Mouse (Mus musculus) urinary bladder, postnatal 36 days (tissue): ENCODE data around the gene Cnot11.

Source experiments
- DNase-seq, 2 experiments: peaks; one replicate each; pipeline ENCODE4 v3.0.0; 2022; ENCODE audit warnings: low spot score in 2 of 2, mixed read lengths in 1 of 2

Gene Cnot11

DNA sequence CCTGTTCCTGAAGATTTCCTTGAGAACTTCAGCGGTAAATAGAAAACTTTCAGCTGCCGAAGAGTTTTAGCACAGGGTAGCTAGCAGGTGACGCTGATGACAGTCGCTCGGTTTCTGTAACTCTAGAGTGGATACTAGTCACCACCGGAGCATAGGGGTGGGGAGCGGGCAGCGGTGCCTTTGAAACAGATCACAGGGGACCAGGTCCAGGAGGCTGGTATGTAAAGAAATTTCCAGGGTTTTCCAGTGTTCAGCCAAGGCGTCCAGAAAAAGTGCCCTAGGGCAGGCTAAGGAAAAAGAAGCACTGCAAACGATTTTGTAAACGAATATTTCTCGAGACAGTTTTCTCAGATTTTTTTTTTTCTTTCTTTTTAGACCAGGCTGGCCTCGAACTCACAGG, at the start of gene Cnot11:
Gene Cnot11 (plus strand): TSS at position 162 of the 400 bp plus-strand sequence.
- DNase-seq, result no peak

DNA sequence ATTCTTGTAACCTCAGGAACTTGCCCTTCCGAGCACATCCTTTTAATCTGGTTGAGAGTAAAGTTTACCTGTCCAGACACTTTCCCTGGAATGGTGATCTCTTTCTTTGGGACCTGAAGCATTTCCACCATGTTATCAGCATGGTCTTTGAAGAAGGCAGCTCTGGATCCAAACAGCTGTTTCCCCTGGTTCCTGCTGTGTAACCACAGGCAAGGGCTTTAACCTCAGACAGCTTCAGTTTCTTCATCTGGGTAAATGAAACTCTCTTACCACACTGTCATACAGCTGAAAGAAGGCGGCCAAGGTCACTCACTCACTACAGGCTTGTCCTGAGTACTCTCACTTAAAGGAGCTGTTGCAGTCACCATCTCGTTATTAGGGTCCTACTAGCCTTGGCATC, 47.4 kb upstream of the Cnot11 start:
- DNase-seq, result no peak

DNA sequence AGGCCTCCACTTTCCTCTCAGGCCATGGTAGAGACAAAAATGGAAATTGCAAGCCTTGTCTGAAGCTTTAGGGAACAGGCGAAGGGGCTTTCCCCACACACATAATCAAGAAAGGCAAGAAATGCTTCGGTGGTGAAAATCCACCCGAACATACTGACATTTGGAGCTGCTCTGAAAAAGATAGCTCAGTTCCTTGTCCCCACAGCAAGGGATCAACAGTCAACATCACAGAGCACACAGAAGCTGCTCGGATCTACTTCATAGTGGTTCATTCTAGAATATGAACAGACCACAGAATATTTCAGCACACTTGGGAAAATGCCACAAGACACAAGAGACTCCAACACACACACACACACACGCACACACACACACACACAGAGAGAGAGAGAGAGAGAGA, 41.6 kb upstream of the Cnot11 start:
- no peak for DNase-seq

DNA sequence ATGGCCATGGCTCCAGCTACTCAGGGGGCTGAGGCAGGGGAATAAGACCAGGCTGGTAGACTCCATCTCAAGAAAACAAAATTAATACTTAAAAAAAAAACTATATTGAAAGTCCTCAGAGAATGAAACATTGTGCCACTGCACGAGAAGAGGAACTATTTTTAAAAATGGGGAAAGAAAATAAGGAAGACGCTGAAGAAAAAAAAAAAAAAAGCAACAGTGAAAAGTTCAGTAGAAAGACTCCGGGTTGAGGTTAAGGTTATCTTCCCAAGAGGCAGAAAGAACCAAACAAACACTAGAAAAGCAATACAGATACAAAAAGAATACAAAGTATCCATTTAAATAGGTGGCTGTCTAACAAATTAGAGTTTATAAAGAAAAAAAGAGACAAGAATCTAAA, 41.1 kb upstream of the Cnot11 start:
- DNase-seq, result no peak

DNA sequence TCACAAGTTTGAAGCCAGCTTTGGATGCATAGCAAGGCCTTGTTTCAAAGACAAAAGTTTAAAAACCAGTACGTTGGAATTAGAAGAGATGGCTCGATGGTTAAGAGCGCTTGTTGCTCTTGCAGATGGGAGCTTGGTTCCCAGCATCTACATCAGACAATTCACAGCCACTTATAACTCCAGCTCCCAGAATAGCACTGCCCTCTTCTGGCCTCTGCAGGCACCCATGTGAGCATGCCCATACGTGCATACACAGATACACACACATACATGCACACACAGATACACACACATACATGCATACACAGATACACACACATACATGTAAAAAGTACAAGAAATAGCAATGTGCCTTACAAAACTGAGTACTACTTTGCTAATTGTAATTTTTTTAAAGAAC, 37.8 kb upstream of the Cnot11 start:
- DNase-seq, result no peak

DNA sequence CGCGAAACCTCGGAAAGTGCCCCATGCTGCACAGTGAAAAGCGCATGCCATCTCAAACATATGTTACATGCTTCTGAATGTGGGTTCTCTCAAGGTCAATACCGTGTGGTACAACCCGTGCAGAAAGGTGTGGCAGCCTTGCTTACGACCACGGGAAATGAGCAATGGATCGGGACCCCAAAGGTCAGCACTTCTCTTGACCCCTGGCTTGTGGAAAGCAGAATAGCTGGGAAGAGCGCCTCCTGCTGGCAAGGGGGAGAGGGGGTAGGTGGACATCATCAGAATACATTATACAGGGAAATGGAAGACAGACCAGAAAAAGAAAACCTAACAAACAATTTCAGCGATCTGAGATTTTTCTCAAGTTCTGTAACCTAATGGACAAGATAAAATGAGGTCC, 37.0 kb upstream of the Cnot11 start:
- no peak for DNase-seq

DNA sequence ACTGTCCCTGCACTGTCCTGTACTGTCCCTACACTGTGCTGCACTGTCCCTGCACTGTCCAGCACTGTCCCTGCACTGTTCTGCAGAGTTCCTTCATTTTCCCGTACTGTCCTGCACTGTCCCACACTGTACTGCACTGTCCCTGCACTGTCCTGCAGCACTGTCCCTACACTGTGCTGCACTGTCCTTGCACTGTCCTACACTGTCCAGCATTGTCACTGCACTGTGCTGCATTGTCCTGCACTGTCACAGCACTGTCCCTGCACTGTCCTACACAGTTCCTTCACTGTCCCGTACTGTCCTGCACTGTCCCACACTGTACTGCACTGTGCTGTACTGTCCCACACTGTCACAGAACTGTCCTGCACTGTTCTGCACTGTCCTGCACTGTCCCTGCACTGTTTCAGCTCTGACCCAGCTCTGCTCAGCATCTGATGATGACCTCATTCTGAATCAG, 35.3 kb upstream of the Cnot11 start:
- DNase-seq, result no peak

DNA sequence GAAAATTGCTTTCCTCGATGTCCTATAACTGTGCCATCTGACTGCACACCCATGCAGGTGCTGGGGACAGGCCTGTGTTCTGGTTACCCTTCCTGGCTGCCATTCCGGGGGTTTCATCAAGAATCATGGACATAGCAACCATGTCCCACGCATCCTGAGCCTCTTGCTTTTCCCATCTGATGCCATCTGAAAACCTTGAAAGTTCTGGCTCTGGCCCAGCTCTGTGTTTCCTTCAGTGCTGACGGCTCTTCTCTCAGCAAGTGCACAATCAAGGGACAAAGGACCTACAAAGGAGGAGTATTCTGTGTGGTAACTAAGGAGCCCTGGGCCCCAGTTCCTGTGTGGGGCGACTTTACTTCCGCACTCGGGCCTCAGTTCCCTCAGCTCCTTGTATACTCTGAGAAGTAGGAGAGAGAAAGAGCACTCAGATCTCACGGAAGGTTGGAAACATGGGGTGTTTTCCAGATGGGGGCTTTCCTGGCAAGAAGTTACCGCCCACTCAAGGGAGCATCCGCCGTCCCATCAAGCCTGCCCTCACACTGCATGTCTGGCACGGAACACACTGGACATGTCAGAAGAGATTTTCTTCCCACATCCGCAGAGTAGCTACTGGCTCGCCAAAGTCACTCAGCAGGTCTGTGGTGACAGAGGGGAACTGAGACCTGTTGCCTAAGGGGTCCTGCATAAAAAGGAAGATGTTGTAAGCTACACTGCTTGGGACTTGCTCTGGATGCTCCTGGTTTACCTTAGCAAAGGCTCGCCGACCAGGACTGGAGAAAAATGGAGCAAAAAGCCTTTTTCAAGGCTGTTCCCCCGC, 31.8 kb upstream of the Cnot11 start:
- DNase-seq, result no peak

DNA sequence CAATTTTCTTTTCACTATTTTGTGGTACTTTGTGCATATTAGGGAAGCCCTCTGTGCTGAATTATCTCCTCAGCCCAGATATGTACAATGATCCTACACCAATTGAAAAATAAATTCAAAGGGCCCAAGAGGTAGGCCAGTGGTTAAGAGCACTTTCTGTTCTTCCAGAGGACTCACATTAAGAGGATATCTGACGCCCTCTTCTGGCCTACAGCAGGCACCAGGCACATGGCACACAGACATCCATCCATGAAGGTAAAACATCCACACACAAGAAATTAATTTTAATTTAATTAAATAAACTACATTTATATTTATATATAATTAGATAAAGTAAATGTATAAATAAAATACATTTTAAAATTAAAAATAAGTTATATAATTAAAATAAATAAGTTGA, 30.5 kb upstream of the Cnot11 start:
- peak in 1 of 2 experiments; percentile 17 for DNase-seq

DNA sequence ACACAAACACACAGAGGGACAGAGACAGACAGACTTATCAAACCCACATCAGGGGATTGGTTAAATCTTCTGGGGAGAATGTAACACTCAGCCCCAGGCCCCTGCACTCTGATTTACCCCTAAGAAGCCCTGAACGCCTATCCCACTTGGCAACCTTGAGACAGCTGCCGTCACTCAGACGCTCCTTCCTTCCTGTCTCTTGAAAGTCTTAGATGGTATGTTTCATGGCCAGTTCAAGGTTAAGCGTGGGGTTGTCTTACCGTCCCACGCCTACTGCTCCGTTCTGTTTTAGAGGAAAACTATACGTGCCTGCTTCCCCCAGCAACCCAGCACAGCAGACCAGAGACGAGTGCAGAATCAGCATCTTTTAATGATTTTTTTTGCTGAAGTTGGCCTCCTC, 29.2 kb upstream of the Cnot11 start:
- no peak for DNase-seq

DNA sequence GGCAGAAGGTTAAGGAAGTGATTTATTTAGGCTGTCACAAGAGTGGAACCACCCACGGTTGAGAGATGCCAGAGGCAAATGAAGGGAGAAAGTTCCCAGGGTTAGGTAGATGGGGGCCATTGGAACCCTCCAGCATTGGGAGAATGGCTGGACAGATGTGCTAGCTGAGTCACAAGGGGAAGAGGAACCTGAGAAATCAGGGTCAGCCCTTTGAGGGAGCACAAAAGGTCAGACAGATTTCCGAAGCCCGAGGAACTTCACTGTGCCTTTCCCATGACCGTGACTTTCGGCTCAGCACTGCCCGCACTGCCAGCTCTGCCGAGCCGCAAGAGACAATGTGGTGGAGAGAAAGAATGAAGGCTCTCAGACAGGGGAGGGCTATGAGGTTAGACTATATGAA, 23.0 kb upstream of the Cnot11 start:
- DNase-seq, result no peak

DNA sequence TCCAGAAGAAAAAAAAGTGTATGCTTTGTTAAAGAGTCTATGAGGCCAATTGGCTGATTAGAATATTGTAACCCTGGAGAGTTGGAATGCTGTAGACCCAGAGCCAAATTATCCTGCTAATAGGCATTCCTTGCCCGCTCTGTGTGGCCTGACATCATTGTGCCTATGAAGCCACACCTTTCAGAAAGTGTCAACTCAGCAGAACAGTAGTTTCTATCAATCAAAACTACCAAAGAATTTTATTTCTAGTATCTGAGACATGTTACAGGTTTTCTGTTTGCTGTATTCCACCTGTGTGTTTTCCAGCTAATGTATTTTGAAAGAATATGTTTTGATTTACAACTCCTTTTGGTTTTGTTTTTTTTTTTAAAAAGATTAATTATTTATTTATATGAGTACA, 22.6 kb upstream of the Cnot11 start:
- DNase-seq, result no peak

DNA sequence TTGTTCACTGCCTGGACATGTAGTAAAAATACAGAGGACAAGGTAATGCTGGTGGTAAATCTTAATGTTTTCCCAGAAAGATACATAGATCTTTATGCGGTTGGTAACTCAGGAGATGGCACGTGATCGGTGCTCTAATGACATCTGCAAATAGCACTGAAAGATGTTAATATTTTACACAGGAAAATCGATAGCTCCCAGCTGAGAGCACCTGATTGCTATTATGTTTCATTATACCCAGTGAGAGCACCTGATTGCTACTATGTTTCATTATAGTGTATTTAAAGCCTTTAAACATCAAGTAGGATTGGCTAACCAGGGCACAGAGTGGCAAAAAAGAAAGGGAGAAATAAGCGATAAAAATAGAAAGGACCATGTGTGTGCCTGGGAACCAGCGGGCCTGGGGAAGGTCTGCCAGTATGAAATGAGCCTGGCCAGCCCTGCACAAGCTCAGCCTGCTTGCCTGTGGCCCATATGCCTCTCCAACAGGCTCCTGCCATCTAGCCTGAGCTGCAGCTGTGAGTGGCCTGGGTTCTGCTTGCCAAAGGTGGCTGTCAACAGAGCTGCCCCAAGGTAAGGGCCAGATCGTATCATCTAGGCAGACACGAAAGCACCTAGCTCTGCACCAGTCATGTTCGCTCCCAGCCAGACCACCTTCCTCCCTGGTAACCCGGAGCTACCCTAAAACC, 19.3 kb upstream of the Cnot11 start:
- no peak for DNase-seq

DNA sequence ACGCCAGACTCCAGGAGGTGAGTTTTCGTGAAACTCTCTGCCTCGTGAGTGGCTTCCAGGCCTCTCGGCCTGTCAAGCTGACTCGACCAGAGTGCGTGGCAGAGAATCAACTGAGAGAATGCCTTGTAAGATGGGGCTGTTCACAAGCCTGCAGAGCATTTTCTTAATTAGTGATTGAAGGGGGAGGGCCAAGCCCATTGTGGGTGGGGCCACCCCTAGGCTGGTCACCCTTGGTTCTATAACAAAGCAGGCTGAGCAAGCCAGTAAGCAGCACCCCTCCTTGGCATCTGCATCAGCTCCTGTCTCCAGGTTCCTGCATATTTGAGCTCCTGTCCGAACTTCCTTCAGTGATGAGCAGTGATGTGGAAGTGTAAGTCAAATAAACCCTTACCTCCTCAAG, 13.5 kb upstream of the Cnot11 start:
- no peak for DNase-seq

DNA sequence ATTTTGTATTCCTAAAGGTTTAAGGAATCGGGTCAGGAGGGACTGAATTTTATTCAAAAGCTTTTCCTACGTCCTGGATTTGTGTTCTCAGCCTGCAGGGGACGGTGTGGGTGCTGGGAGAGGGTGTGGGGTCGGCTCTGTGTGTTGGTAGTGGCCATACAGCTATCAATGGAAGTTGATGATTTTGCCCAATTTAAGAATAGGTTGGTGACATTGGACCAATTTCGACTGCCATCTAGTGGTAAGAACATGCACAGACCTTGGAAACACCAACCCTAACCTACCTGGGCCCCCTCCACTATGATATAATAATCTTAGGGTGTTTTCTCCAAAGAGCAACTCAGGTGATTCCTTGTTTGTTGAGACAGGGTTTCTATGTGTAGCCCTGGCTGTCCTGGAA, 12.3 kb upstream of the Cnot11 start:
- peak in 1 of 2 experiments; percentile 13 for DNase-seq

DNA sequence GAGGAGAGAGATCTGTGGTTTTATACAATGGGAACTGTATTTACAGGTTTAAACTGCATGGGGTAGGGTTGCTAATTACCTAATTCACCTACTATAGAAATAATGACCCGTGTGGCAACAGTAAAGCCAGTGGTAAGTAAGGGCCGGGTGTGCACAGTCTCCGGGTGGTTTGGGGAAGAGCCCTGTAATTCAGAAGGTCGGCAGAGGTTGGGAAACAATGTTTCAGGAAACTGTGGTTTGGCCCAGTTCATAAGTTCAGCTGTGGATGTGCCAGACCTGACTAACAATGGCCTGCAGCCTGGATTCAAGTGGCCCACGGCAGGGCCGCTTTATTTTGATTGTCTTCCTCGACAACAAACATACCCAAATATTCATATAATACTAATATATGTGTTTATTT, 9.0 kb upstream of the Cnot11 start:
- peak in 1 of 2 experiments; percentile 11 for DNase-seq

DNA sequence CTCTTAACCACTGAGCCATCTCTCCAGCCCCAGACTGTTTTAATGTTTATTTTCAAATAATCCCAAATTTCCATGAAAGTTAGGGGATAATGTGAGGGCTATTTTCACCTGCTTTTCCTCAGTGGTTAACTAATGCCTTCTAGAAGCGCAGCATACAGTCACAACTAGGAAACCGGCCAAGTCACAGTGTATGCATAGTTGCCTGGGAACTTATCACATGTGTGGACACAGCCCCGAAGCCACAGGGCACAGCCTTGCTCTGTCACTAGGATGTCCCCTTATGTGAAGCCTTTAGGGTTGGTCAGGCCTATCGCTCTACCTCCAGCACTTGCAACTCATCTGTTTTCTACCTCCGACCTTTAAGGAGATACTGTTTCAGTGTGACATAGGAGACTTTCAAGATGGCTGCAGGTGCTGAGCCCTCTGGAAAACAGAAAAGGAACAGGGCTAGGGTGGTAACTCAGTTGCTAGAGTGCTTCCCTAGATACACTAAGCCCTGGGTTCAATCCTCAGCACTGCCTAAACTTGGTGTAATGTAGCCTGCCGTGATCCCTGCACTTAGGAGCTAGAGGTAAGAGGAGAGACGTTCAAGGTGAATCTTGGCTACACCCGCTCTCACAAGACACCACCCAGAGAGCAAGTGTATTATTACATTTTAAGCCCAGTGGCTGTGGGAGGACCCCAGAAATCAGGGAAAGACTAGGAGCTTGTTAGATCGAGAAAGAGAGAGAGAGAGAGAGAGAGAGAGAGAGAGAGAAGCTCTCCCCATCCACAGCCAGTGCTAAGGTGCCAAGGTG, 8.2 kb upstream of the Cnot11 start:
- peak in 1 of 2 experiments; percentile 51 for DNase-seq

DNA sequence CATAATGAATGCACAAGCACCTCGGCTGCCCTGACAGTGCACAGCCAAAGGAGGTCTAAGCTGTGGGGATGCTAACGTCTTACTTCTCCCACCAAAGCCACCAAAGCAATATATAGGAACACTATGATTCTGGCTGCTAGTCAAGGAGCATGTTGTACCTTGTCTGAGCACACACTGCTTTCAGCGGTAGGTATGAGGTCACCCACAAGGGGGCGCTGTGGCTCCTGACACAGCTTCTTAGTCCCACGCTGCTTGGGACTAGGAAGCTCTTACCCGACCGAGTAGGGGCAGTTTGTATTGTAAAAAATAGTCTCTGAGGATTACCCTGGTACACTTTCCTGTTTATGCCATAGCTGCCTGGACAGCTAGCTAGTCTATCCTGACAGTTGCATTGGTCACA, 7.4 kb upstream of the Cnot11 start:
- DNase-seq, result peak; percentile 63 to 75

DNA sequence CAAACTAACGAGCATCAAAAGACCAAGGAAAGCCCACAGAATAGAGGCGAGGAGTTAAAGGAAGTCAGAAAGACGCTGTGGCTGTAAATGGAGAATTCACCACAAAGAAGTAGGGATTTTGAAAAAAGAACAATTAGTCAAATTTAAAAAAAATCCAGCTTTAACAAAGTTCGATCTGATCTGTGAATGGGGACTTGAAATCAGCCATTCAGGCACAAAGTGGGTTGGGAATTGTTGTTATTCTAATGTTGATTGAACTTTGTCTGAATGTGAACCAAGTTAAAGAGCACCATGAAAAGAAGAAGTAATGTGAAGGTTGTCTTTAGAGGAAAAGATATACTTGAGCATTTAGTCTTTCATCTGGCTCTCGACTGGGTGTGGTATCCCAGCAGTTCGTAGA, 6.5 kb upstream of the Cnot11 start:
- no peak for DNase-seq

DNA sequence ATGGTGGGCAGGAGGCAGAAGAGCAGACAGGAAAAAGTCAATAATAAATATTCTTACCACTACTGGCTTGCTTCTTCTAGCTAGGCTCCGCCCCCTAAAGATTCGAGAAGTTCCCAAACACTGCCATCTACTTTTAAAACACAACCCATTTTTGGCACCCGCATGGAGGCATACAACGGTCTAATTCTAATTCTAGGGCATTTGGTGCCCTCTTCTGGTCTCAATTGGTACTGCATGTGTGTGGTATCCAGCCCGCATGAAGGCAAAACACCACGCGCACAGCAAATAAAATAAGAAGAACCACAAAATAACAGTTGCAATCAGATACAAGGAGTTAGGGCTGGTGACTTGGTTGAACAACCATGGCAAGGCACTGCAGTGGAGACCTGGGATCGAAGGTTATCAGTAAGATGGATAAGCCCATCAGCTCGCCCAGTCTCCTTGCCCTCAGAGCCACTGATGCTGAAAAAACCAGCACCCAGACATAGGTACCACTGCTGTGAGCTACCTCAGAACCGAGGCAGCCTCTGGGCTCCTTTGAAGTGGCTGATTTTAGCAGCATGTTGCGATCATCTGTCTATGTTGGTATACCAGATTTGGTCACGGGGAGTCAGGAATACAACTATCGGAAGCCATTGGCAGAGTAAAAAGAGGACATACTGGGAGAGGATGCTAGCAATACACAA, 4.4 kb upstream of the Cnot11 start:
- DNase-seq, result peak; percentile 56 to 67

DNA sequence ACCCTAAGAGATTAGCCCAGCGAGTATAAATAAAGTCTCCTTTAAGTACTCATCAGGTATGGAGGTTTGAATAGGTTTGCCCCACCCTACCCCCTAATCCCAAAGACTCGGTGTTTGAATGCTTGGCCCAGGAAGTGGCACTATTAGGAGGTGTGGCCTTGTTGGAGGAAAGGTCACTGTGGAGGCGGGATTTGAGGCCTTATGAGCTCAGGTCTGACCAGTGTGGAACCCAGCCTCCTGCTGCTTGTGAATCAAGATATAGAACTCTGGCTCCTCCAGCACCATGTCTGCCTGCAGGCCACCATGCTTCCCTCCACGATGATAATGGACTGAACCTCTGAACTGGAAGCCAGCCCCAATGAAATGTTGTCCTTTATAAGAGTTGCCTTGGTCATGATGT, 3.8 kb upstream of the Cnot11 start:
- no peak for DNase-seq

DNA sequence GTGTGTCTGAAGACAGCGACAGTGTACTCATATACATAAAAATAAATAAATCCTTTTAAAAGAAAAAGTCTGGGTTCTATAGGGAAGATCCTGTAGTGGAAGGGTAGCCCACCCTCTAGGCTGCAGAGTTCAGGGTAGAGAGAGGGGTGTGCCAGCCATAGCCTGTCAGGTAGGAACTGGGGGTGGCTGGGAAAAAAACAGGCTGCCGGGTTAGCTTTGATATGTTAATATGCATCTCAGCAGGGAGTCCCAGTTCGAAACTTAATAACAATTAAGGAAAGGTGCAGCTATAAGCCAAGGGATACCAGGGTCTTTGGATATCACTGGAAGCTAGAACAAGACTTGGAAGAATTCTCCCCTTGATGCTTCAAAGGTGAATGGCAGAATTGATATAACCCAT, 875 bp upstream of the Cnot11 start:
- DNase-seq, result no peak
